Mouse (Mus musculus) c-Kit-positive CD71-positive TER-119-positive erythroid progenitor cells, embryonic 14.5 days (primary cell): ENCODE measurements around the gene Glis2.

Source experiments
- DNase-seq: peaks from one replicate; pipeline ENCODE4 v3.0.0-alpha.2; 2013; ENCODE audit warnings: low spot score

The Glis2 gene

GRCm38 (mm10) chr16:4583807-4584206 lies 10.7 kb upstream of the Glis2 start:
- no peak for DNase-seq

- no peak for DNase-seq
Measured at GRCm38 (mm10) chr16:4584438-4584837, 10.1 kb upstream of the Glis2 start.

- no peak for DNase-seq
Measured at GRCm38 (mm10) chr16:4585642-4586530, 8.6 kb upstream of the Glis2 start.

- peak; percentile 96 for DNase-seq
Measured at GRCm38 (mm10) chr16:4586531-4587123, 7.9 kb upstream of the Glis2 start.

GRCm38 (mm10) chr16:4587516-4588210 lies 6.8 kb upstream of the Glis2 start:
- DNase-seq = no peak

- DNase-seq = peak; percentile 54
Measured at GRCm38 (mm10) chr16:4590236-4590635, 4.3 kb upstream of the Glis2 start.

- no peak for DNase-seq
Measured at GRCm38 (mm10) chr16:4592909-4593875, 1.3 kb upstream of the Glis2 start.

GRCm38 (mm10) chr16:4594814-4595526 lies 457 bp downstream of the Glis2 start:
- DNase-seq = no peak

GRCm38 (mm10) chr16:4595527-4595963 lies 1.0 kb downstream of the Glis2 start:
- no peak for DNase-seq

GRCm38 (mm10) chr16:4596141-4596728 lies 1.7 kb downstream of the Glis2 start:
- DNase-seq = no peak

GRCm38 (mm10) chr16:4596836-4597235 lies 2.3 kb downstream of the Glis2 start:
- DNase-seq = no peak

- DNase-seq = no peak
Measured at GRCm38 (mm10) chr16:4597296-4597695, 2.8 kb downstream of the Glis2 start.

GRCm38 (mm10) chr16:4598041-4598440 lies 3.5 kb downstream of the Glis2 start:
- DNase-seq = no peak

- no peak for DNase-seq
Measured at GRCm38 (mm10) chr16:4598891-4599543, 4.5 kb downstream of the Glis2 start.

GRCm38 (mm10) chr16:4599616-4600015 lies 5.1 kb downstream of the Glis2 start:
- DNase-seq = no peak

GRCm38 (mm10) chr16:4600701-4601310 lies 6.3 kb downstream of the Glis2 start:
- no peak for DNase-seq

GRCm38 (mm10) chr16:4602189-4602588 lies 7.7 kb downstream of the Glis2 start:
- no peak for DNase-seq

- no peak for DNase-seq
Measured at GRCm38 (mm10) chr16:4602766-4603452, 8.4 kb downstream of the Glis2 start.

GRCm38 (mm10) chr16:4603453-4603837 lies 8.9 kb downstream of the Glis2 start:
- no peak for DNase-seq
